Mouse (Mus musculus) heart, adult 2 months (tissue): ENCODE results near the gene Slc48a1. TPM values are rescaled to one million over a fixed set of nuclear protein-coding genes. Genes with fewer than 3 reads are reported as not detected.

Experiments
- DNase-seq, 2 experiments: peaks; one replicate each; pipeline ENCODE4 v3.0.0; 2021
- H3K27ac ChIP-seq: fragments of 200-600 bp; 2 replicates; pipeline ENCODE4 v1.8.1; 2022
- H3K27me3 ChIP-seq: fragments of 200-500 bp; 2 replicates; pipeline ENCODE4 v1.6.1; 2012; ENCODE audit warnings: mild to moderate bottlenecking, low read length, inconsistent platforms, mixed read lengths; ENCODE audit not compliant: control insufficient read depth, insufficient read depth
- H3K36me3 ChIP-seq: fragments of 200-500 bp; 2 replicates; pipeline ENCODE4 v1.6.1; 2012; ENCODE audit warnings: low read length, inconsistent platforms; ENCODE audit not compliant: control insufficient read depth, insufficient read depth
- H3K4me1 ChIP-seq: fragments of 200-500 bp; 2 replicates; pipeline ENCODE4 v1.6.1; 2011; ENCODE audit warnings: low read length; ENCODE audit not compliant: control insufficient read depth, insufficient read depth
- H3K4me3 ChIP-seq: fragments of 200-600 bp; 2 replicates; pipeline ENCODE4 v1.8.1; 2022
- H3K79me2 ChIP-seq: fragments of 200-500 bp; replicated peaks from 2 replicates; pipeline ENCODE4 v1.6.1; 2012; ENCODE audit warnings: mild to moderate bottlenecking, inconsistent platforms, low read length, moderate library complexity, mixed read lengths; ENCODE audit not compliant: control insufficient read depth, insufficient read depth
- H3K9ac ChIP-seq: fragments of 200-500 bp; 2 replicates; pipeline ENCODE4 v1.6.1; 2012; ENCODE audit warnings: low read depth, mild to moderate bottlenecking, control low read depth, inconsistent platforms, low read length, mixed read lengths
- CTCF ChIP-seq: fragments of 200-600 bp; IDR thresholded peaks from 2 replicates; pipeline ENCODE4 v1.8.1; 2022; ENCODE audit warnings: antibody characterized with exemption, mild to moderate bottlenecking, moderate library complexity
- EP300 ChIP-seq: fragments of 200-500 bp; IDR thresholded peaks from 2 replicates; pipeline ENCODE4 v1.6.1; 2011; ENCODE audit warnings: low read depth, low read length, control low read depth; ENCODE audit not compliant: insufficient read depth
- POLR2A ChIP-seq: fragments of 200-500 bp; IDR thresholded peaks from 2 replicates; pipeline ENCODE4 v1.6.1; 2011; ENCODE audit warnings: mild to moderate bottlenecking, low read depth, low read length, control low read depth; ENCODE audit not compliant: insufficient read depth
- WGBS: fragments of 180-500 bp; shearing (Covaris S2); methylation state at CpG from one replicate; pipeline ENCODE4 v1.1.7; 2018; 5-methylcytosine and 5-hydroxymethylcytosine counted together
- intact Hi-C: fragments of 180-260 bp; cut with DNase I; formaldehyde crosslinking; loops from one replicate; pipeline ENCODE4 v1.15.1; 2025
- polyA plus RNA-seq: library from polyadenylated mRNA; depleted of rRNA; stranded (reverse); fragments of >200 nt; gene quantifications from 2 replicates; pipeline ENCODE4 v1.2.3, GENCODE M21; 2012
- total RNA-seq, 2 experiments: library from RNA; stranded (reverse); gene quantifications; 2 replicates each; pipeline ENCODE4 v1.2.3; 2021

The Slc48a1 gene
- total and polyA plus RNA-seq, 3 experiments: 72.7 to 85.3 (median 73.0) TPM

DNA sequence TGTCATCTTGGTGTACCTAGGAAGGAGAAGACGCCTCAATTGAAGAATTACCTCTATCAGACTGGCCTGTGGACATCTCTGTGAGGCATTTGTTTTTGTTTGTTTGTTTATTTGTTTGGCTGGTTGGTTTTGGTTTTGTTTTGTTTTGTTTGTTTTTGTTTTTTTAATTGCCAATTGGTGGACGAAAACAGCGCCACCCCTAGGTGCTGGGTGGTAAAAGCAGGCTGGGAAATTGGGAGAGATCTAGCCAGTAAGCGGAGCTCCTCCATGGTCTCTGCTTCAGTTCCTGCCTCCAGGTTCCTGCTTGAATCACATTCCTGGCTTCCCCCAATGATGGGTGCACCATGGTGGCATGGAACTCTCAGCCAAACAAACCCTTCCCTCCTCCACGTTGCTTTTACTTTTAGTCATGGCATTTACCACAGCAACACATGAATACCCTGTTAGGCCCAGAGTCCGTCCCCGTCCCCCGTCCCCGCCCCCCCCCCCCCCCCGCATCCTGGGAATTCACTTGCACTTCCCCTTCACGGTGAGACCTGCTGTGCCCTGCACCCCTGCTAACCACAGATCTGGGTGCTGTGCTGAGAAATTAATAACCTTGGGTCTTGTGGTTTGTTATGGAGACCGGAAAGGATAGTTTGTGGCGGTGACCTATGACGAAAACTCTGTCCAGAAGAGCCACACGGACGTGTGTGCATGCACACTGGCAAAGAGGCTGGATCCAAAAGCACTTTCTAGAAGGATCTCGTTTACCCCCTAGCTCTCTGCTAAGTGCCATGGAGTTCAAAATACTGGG is 38.1 kb downstream of the Slc48a1 start:
- WGBS: 64% methylated on average over 17 of the region's 17 CpGs
- Histone ChIP-seq H3K27ac (no peak overlapping the region; the same call in 1 of the 2 replicates), H3K9ac (no peak overlapping the region), H3K4me1 (peaks cover 53% of the 10 kb centered on the region), H3K36me3 (peaks cover 21% of the 10 kb centered on the region), H3K4me3 (no peak overlapping the region), H3K79me2 (peaks cover 7% of the 10 kb centered on the region), H3K27me3 (no peaks in the 10 kb centered on the region)
- no peak for DNase-seq
- intact Hi-C loops: no loop called here
- TF ChIP-seq POLR2A: no peak
- peak; percentile 31 for TF ChIP-seq CTCF

GRCm38 (mm10) chr15:97819937-97820336 is 41.6 kb downstream of the Slc48a1 start:
- WGBS: 58% methylated on average over 9 of the region's 9 CpGs
- H3K4me3 ChIP-seq: no peak overlapping the region
- DNase-seq: no peak
- TF ChIP-seq EP300 (no peak), CTCF (no peak), POLR2A (no peak)
- no peaks in the 10 kb centered on the region for H3K27me3 ChIP-seq
- peak overlapping the region; percentile 88; the same call in 1 of the 2 replicates for H3K27ac ChIP-seq
- peaks cover 52% of the 10 kb centered on the region for H3K4me1 ChIP-seq
- H3K79me2 ChIP-seq: peaks cover 5% of the 10 kb centered on the region
- H3K36me3 ChIP-seq: peaks cover 27% of the 10 kb centered on the region
- intact Hi-C loops: no loop called here
- no peak overlapping the region for H3K9ac ChIP-seq

DNA sequence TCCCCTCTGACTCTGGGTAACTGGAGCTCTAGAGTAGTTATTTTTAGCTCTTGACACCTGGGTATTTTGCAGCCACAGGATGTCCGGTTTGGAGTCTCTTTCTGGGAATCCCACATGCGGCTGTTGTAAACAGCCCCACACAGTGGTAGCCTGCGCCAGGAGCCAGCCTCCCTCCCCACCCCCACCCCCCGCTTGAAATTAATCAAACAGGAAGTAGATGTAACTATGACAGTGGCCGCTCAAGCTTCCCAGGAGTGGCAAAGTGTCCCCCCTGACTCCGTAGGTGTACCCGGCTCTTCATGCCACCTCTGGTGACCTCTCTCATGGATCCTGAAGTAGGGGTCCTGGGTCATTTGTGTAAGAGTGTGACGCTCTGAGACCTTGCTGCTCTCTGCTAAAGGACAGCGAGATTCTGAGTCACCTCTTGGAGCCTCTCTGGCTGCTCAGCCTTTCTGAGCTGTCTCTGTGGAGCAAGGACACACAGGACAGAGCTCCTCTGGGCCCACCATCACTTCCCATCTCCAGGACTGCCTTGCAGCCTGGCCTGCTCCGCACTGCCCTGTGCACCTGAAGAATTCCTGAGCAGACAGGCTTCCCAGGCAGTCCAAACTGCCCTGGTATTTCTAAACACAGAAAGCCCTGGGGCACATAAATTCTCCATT is 43.1 kb downstream of the Slc48a1 start:
- Histone ChIP-seq H3K79me2 (peaks cover 5% of the 10 kb centered on the region), H3K9ac (no peak overlapping the region), H3K27ac (peak overlapping the region; percentile 88), H3K36me3 (peaks cover 23% of the 10 kb centered on the region), H3K4me1 (peaks cover 47% of the 10 kb centered on the region), H3K4me3 (peak overlapping the region; percentile 27), H3K27me3 (no peaks in the 10 kb centered on the region)
- intact Hi-C loops: loop anchor here (1.0 kb wide), 1 partner anchor 10 kb away; no protein-coding TSS in a partner anchor
- TF ChIP-seq POLR2A (no peak), EP300 (peak; percentile 82; the same call in 1 of the 2 replicates), CTCF (peak; percentile 58)
- DNase-seq: peak; percentile 59 to 70
- WGBS: 12% methylated on average over 10 of the region's 10 CpGs

DNA sequence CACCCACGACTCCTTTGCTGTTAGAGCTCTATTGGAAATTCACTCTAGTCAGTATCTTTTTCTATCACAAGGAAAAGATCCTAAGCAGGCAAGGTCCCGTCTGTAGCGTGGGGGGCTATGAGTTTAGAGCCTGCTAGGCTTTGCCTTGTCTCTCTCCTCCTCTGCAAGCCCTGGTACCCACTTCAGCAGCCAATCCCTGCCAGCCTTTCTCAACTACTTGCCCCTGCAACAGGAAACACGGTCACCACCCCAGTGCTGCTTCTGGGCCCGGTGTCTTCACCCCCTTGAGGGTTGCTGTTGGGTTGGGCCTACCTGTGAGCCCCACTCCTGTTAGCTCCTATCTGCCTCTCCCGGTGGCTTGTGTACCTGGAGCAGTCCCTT is 43.7 kb downstream of the Slc48a1 start:
- no peaks in the 10 kb centered on the region for H3K27me3 ChIP-seq
- DNase-seq: peak; percentile 41 to 44
- 38% methylated on average over 6 of the region's 6 CpGs for WGBS
- H3K36me3 ChIP-seq: peaks cover 24% of the 10 kb centered on the region
- intact Hi-C loops: loop anchor here (1.0 kb wide), 1 partner anchor 9 kb away; no protein-coding TSS in a partner anchor
- TF ChIP-seq POLR2A: no peak
- no peak for TF ChIP-seq EP300
- TF ChIP-seq CTCF: no peak
- H3K79me2 ChIP-seq: peaks cover 5% of the 10 kb centered on the region
- peak overlapping the region; percentile 27; the same call in 1 of the 2 replicates for H3K4me3 ChIP-seq
- H3K9ac ChIP-seq: no peak overlapping the region; the same call in 1 of the 2 replicates
- H3K4me1 ChIP-seq: peaks cover 49% of the 10 kb centered on the region
- peak overlapping the region; percentile 88 for H3K27ac ChIP-seq

- Histone ChIP-seq H3K4me1 (peaks cover 51% of the 10 kb centered on the region), H3K27ac (peak overlapping the region; percentile 90), H3K36me3 (peaks cover 24% of the 10 kb centered on the region), H3K79me2 (peaks cover 7% of the 10 kb centered on the region), H3K4me3 (peak overlapping the region; percentile 11; the same call in 1 of the 2 replicates), H3K27me3 (no peaks in the 10 kb centered on the region), H3K9ac (peak overlapping the region; percentile 28)
- intact Hi-C loops: no loop called here
- 25% methylated on average over 11 of the region's 12 CpGs for WGBS
- peak; percentile 42 for DNase-seq
- 0 out of 2 replicates have a peak, but pooled peaks have one; percentile 7 for TF ChIP-seq POLR2A
- peak; percentile 62; the same call in 1 of the 2 replicates for TF ChIP-seq EP300
- no peak for TF ChIP-seq CTCF
Measured at GRCm38 (mm10) chr15:97822545-97823228, 44.4 kb downstream of the Slc48a1 start.
